Mouse (Mus musculus): ENCODE results near the gene Cdk6. TPM values are rescaled to one million over a fixed set of nuclear protein-coding genes. Genes with fewer than 3 reads are reported as not detected.

Gene Cdk6
- total and polyA plus RNA-seq, 3 experiments, result 4.0 to 10.6 (median 8.1) TPM

DNA sequence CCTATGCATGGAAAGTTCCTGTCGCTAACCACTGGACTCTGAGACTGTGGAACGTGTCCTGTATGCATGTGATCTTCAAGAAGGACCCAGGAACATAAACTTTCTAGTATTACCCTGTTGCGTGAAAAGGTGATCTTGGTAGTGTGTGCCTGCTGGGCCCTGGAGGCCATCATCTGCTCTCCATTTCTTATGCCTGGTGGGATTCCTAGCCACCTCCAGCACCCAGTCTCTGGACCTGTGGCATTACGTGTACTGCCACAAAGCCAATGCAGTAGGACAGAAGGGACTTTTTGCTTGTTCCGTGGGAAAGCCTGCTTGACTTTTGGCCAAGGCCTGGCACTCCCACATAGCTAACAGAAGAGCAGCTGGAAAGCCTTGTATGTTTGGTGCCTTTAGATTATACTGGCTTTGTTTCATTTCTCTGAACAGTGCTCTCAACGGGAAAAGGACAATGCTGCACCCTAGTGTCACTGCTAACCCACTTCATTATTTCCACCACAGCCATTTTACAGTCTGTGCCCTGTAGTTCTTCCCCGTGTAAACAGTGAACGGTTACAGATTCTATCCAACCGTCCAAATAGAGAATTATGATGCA lies 175.3 kb downstream of the Cdk6 start:
- no peaks in the 10 kb centered on the region for H3K36me3 ChIP-seq (ENCODE audit: control insufficient read depth, insufficient read depth, low read length)
- no peak for TF ChIP-seq POLR2A (IDR thresholded peaks at IDR 0.05; ENCODE audit: insufficient read depth, low read depth, low read length)
- TF ChIP-seq CTCF (IDR thresholded peaks at IDR 0.05), result peak; percentile 93
- no peak overlapping the region for H3K4me3 ChIP-seq
- no peak overlapping the region for H3K27ac ChIP-seq
- peak; percentile 40 to 48 for DNase-seq
- intact Hi-C loops (cut with DNase I), result loop anchor here (1.0 to 2.0 kb wide), 3 partner anchors 172 to 370 kb away; no protein-coding TSS in a partner anchor
- whole genome bisulfite sequencing, result 37% methylated on average over 9 of the region's 9 CpGs
- no peaks in the 10 kb centered on the region for H3K27me3 ChIP-seq (ENCODE audit: control insufficient read depth, insufficient read depth, low read length)
- H3K79me2 ChIP-seq (replicated peaks; ENCODE audit: control insufficient read depth, insufficient read depth, low read length), result no peaks in the 10 kb centered on the region
- H3K4me1 ChIP-seq (ENCODE audit: control insufficient read depth, insufficient read depth, low read length), result peaks cover 6% of the 10 kb centered on the region
- H3K9ac ChIP-seq (ENCODE audit: low read depth, low read length), result no peak overlapping the region

DNA sequence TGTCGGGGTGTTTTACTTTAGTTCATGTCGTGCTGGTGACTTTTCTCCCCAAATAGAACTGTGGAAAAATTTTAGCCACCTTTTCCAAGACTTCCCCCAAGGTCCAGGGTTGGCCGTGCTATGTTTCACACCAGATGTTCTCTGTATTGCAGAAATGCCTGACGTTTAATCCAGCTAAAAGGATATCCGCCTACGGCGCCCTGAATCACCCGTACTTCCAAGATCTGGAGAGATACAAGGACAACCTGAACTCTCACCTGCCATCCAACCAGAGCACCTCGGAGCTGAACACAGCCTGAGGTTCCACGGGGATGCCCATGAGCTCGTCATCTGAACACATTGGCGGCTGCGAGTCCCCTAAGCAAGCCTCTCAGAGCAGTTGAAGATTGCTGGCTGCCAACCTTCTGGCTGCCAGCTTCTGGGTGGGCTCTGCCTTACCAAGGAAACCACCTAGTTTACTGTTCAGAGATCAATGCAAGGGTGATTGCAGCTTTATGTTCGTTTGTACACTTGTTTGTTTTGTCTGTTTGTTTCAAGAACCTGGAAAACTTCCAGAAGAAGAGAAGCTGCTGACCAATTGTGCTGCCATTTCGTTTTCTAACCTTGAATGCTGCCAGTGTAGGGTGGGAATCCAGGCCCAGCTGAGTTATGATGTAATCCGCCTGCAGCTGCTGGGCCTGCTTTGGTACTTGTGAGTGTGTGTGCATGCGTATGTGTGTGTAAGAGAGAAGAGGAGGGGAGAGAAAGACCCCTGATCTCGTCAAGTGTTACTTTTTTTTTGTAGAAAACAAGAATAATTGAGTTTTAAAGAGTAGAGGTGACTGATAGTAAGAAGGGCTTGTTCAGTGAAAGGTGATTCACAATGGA lies 179.4 kb downstream of the Cdk6 start:
- Histone ChIP-seq H3K27me3 (ENCODE audit: control insufficient read depth, insufficient read depth, low read length) (no peaks in the 10 kb centered on the region), H3K9ac (ENCODE audit: low read depth, low read length) (no peak overlapping the region), H3K4me1 (ENCODE audit: control insufficient read depth, insufficient read depth, low read length) (peaks cover 2% of the 10 kb centered on the region), H3K36me3 (ENCODE audit: control insufficient read depth, insufficient read depth, low read length) (no peaks in the 10 kb centered on the region), H3K4me3 (no peak overlapping the region), H3K27ac (no peak overlapping the region), H3K79me2 (replicated peaks; ENCODE audit: control insufficient read depth, insufficient read depth, low read length) (no peaks in the 10 kb centered on the region)
- DNase-seq, result no peak
- TF ChIP-seq EP300 (IDR thresholded peaks at IDR 0.05; ENCODE audit: insufficient read depth, low read depth, low read length), result no peak
- TF ChIP-seq POLR2A (IDR thresholded peaks at IDR 0.05; ENCODE audit: insufficient read depth, low read depth, low read length), result no peak
- TF ChIP-seq CTCF (IDR thresholded peaks at IDR 0.05), result no peak
- WGBS, result 84% methylated on average over 18 of the region's 18 CpGs
- intact Hi-C loops (cut with DNase I), result no loop called here

DNA sequence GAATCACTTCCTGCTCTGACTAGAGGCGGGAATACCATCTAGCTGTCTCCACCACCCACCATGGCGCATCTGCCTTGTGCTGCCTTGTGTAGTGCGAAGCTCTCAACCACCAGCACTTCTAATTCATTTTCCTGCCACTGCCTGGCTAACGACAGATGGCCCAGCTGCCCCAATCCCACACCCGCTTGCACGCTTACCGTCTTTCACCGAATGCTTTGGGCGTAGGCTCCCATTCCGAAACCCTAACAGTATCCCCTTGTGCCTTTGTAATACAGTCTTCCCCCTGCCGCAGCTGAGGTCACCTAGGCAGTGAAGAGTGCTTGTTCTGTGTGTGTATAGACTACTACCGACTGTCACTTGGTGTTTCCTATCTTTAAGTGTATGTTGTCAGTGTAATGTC lies 180.5 kb downstream of the Cdk6 start:
- Histone ChIP-seq H3K4me1 (ENCODE audit: control insufficient read depth, insufficient read depth, low read length) (no peaks in the 10 kb centered on the region), H3K27ac (no peak overlapping the region), H3K79me2 (replicated peaks; ENCODE audit: control insufficient read depth, insufficient read depth, low read length) (no peaks in the 10 kb centered on the region), H3K9ac (ENCODE audit: low read depth, low read length) (no peak overlapping the region), H3K4me3 (no peak overlapping the region), H3K27me3 (ENCODE audit: control insufficient read depth, insufficient read depth, low read length) (no peaks in the 10 kb centered on the region), H3K36me3 (ENCODE audit: control insufficient read depth, insufficient read depth, low read length) (no peaks in the 10 kb centered on the region)
- intact Hi-C loops (cut with DNase I), result no loop called here
- TF ChIP-seq EP300 (IDR thresholded peaks at IDR 0.05; ENCODE audit: insufficient read depth, low read depth, low read length) (no peak), POLR2A (IDR thresholded peaks at IDR 0.05; ENCODE audit: insufficient read depth, low read depth, low read length) (no peak), CTCF (IDR thresholded peaks at IDR 0.05) (no peak)
- no peak for DNase-seq
- WGBS, result 85% methylated on average over 12 of the region's 12 CpGs

- DNase-seq, result no peak
- H3K79me2 ChIP-seq (replicated peaks; ENCODE audit: control insufficient read depth, insufficient read depth, low read length), result no peaks in the 10 kb centered on the region
- H3K4me3 ChIP-seq, result no peak overlapping the region
- no peaks in the 10 kb centered on the region for H3K27me3 ChIP-seq (ENCODE audit: control insufficient read depth, insufficient read depth, low read length)
- no peaks in the 10 kb centered on the region for H3K4me1 ChIP-seq (ENCODE audit: control insufficient read depth, insufficient read depth, low read length)
- TF ChIP-seq POLR2A (IDR thresholded peaks at IDR 0.05; ENCODE audit: insufficient read depth, low read depth, low read length), result no peak
- no peak for TF ChIP-seq EP300 (IDR thresholded peaks at IDR 0.05; ENCODE audit: insufficient read depth, low read depth, low read length)
- no peak for TF ChIP-seq CTCF (IDR thresholded peaks at IDR 0.05)
- H3K36me3 ChIP-seq (ENCODE audit: control insufficient read depth, insufficient read depth, low read length), result no peaks in the 10 kb centered on the region
- intact Hi-C loops (cut with DNase I), result no loop called here
- no peak overlapping the region for H3K9ac ChIP-seq (ENCODE audit: low read depth, low read length)
- WGBS, result 86% methylated on average over 10 of the region's 10 CpGs
- H3K27ac ChIP-seq, result no peak overlapping the region
Observed at GRCm38 (mm10) chr5:3522826-3523225, 181.5 kb downstream of the Cdk6 start.

- no peak overlapping the region for H3K27ac ChIP-seq
- no peaks in the 10 kb centered on the region for H3K27me3 ChIP-seq (ENCODE audit: control insufficient read depth, insufficient read depth, low read length)
- H3K9ac ChIP-seq (ENCODE audit: low read depth, low read length), result no peak overlapping the region
- H3K4me3 ChIP-seq, result no peak overlapping the region
- TF ChIP-seq EP300 (IDR thresholded peaks at IDR 0.05; ENCODE audit: insufficient read depth, low read depth, low read length) (no peak), CTCF (IDR thresholded peaks at IDR 0.05) (no peak), POLR2A (IDR thresholded peaks at IDR 0.05; ENCODE audit: insufficient read depth, low read depth, low read length) (no peak)
- intact Hi-C loops (cut with DNase I), result no loop called here
- H3K36me3 ChIP-seq (ENCODE audit: control insufficient read depth, insufficient read depth, low read length), result no peaks in the 10 kb centered on the region
- DNase-seq, result no peak
- H3K79me2 ChIP-seq (replicated peaks; ENCODE audit: control insufficient read depth, insufficient read depth, low read length), result no peaks in the 10 kb centered on the region
- no peaks in the 10 kb centered on the region for H3K4me1 ChIP-seq (ENCODE audit: control insufficient read depth, insufficient read depth, low read length)
- 57% methylated on average over 5 of the region's 5 CpGs for WGBS
Observed at GRCm38 (mm10) chr5:3527041-3527691, 185.9 kb downstream of the Cdk6 start.

All from heart, adult 2 months (tissue).